Mouse (Mus musculus) forebrain, embryonic 12.5 days (tissue): ENCODE data around the gene Tmtc2. TPM values are rescaled to one million over a fixed set of nuclear protein-coding genes. Genes with fewer than 3 reads are reported as not detected.

Experiments used
- ATAC-seq: fragments of 200-750 bp; cut with Nextera tagmentation; 2 replicates; pipeline ENCODE4 v1.8.0; 2017; ENCODE audit warnings: moderate TSS enrichment; ENCODE audit not compliant: low FRiP score
- H3K27ac ChIP-seq: fragments of 300-500 bp; sonication (generic); 2 replicates; pipeline ENCODE4 v1.5.1; 2016; ENCODE audit warnings: mild to moderate bottlenecking
- H3K27me3 ChIP-seq: fragments of 300-500 bp; sonication (generic); 2 replicates; pipeline ENCODE4 v1.6.1; 2016; ENCODE audit warnings: mild to moderate bottlenecking
- H3K36me3 ChIP-seq: fragments of 300-500 bp; sonication (generic); replicated peaks from 2 replicates; pipeline ENCODE4 v1.6.1; 2016; ENCODE audit warnings: mild to moderate bottlenecking
- H3K4me1 ChIP-seq: fragments of 300-500 bp; sonication (generic); 2 replicates; pipeline ENCODE4 v1.6.1; 2016
- H3K4me2 ChIP-seq: fragments of 300-500 bp; sonication (generic); 2 replicates; pipeline ENCODE4 v1.6.1; 2016; ENCODE audit warnings: mild to moderate bottlenecking, moderate library complexity
- H3K4me3 ChIP-seq: fragments of 300-500 bp; sonication (generic); replicated peaks from 2 replicates; pipeline ENCODE4 v1.5.1; 2016; ENCODE audit warnings: mild to moderate bottlenecking
- H3K9ac ChIP-seq: fragments of 300-500 bp; sonication (generic); 2 replicates; pipeline ENCODE4 v1.6.1; 2016; ENCODE audit warnings: mild to moderate bottlenecking
- H3K9me3 ChIP-seq: fragments of 300-500 bp; sonication (generic); 2 replicates; pipeline ENCODE4 v1.6.1; 2016
- WGBS: fragments of 180-500 bp; shearing (Covaris S2); methylation state at CpG from one replicate; pipeline ENCODE4 v1.1.7; 2016; 5-methylcytosine and 5-hydroxymethylcytosine counted together
- polyA plus RNA-seq: library from polyadenylated mRNA; unstranded; fragments of >200 nt; fragmentation: Nextera tagmentation; extraction: Ambion mirVana; gene quantifications from 2 replicates; pipeline ENCODE4 v1.2.1, GENCODE M21; 2016

Gene Tmtc2
- polyA plus RNA-seq, 1 experiment from 2014 or later = 9.6 TPM

- H3K4me3 ChIP-seq = no peak overlapping the region
- H3K4me1 ChIP-seq = no peaks in the 10 kb centered on the region
- 94% methylated on average over 2 of the region's 2 CpGs for WGBS
- no peaks in the 10 kb centered on the region for H3K9me3 ChIP-seq
- no peaks in the 10 kb centered on the region for H3K27me3 ChIP-seq
- H3K27ac ChIP-seq = no peak overlapping the region
- no peaks in the 10 kb centered on the region for H3K36me3 ChIP-seq
- no peak for ATAC-seq
- H3K9ac ChIP-seq = no peak overlapping the region
- no peak overlapping the region for H3K4me2 ChIP-seq
Measured at GRCm38 (mm10) chr10:105228623-105229022, 345.6 kb downstream of the Tmtc2 start.

GRCm38 (mm10) chr10:105227631-105228030 lies 346.6 kb downstream of the Tmtc2 start:
- Histone ChIP-seq H3K27me3 (no peaks in the 10 kb centered on the region), H3K36me3 (no peaks in the 10 kb centered on the region), H3K4me1 (no peaks in the 10 kb centered on the region), H3K4me2 (no peak overlapping the region), H3K27ac (no peak overlapping the region), H3K4me3 (no peak overlapping the region), H3K9me3 (no peaks in the 10 kb centered on the region), H3K9ac (no peak overlapping the region)
- no peak for ATAC-seq
- WGBS = 69% methylated on average over 5 of the region's 5 CpGs

GRCm38 (mm10) chr10:105225714-105226113 lies 348.5 kb downstream of the Tmtc2 start:
- Histone ChIP-seq H3K36me3 (no peaks in the 10 kb centered on the region), H3K4me3 (no peak overlapping the region), H3K9me3 (no peaks in the 10 kb centered on the region), H3K4me2 (no peak overlapping the region), H3K27ac (no peak overlapping the region), H3K27me3 (no peaks in the 10 kb centered on the region), H3K9ac (no peak overlapping the region), H3K4me1 (no peaks in the 10 kb centered on the region)
- no peak for ATAC-seq
- WGBS = 88% methylated on average over 6 of the region's 6 CpGs

- Histone ChIP-seq H3K4me1 (no peaks in the 10 kb centered on the region), H3K4me3 (no peak overlapping the region), H3K9ac (no peak overlapping the region), H3K4me2 (no peak overlapping the region), H3K36me3 (no peaks in the 10 kb centered on the region), H3K27me3 (no peaks in the 10 kb centered on the region), H3K9me3 (no peaks in the 10 kb centered on the region), H3K27ac (no peak overlapping the region)
- ATAC-seq = no peak
- WGBS = 93% methylated on average over 5 of the region's 5 CpGs
Measured at GRCm38 (mm10) chr10:105222904-105223303, 351.3 kb downstream of the Tmtc2 start.

GRCm38 (mm10) chr10:105201491-105201890 lies 372.8 kb downstream of the Tmtc2 start:
- H3K27me3 ChIP-seq = no peaks in the 10 kb centered on the region
- no peaks in the 10 kb centered on the region for H3K9me3 ChIP-seq
- H3K4me1 ChIP-seq = peaks cover 10% of the 10 kb centered on the region
- no peaks in the 10 kb centered on the region for H3K36me3 ChIP-seq
- no peak overlapping the region for H3K9ac ChIP-seq
- ATAC-seq = no peak
- H3K4me3 ChIP-seq = no peak overlapping the region
- H3K4me2 ChIP-seq = no peak overlapping the region
- no peak overlapping the region for H3K27ac ChIP-seq
- 89% methylated on average over 10 of the region's 10 CpGs for WGBS

GRCm38 (mm10) chr10:105200678-105201077 lies 373.6 kb downstream of the Tmtc2 start:
- H3K4me1 ChIP-seq = peaks cover 10% of the 10 kb centered on the region
- H3K9me3 ChIP-seq = no peaks in the 10 kb centered on the region
- no peak overlapping the region for H3K4me3 ChIP-seq
- no peaks in the 10 kb centered on the region for H3K27me3 ChIP-seq
- H3K9ac ChIP-seq = no peak overlapping the region
- 84% methylated on average over 2 of the region's 2 CpGs for WGBS
- H3K36me3 ChIP-seq = no peaks in the 10 kb centered on the region
- H3K4me2 ChIP-seq = no peak overlapping the region
- no peak overlapping the region for H3K27ac ChIP-seq
- no peak for ATAC-seq

- ATAC-seq = peak; percentile 79
- Histone ChIP-seq H3K27ac (peak overlapping the region; percentile 31; the same call in 1 of the 2 replicates), H3K27me3 (no peaks in the 10 kb centered on the region), H3K36me3 (no peaks in the 10 kb centered on the region), H3K4me3 (no peak overlapping the region), H3K4me2 (no peak overlapping the region), H3K9me3 (no peaks in the 10 kb centered on the region), H3K9ac (no peak overlapping the region), H3K4me1 (peaks cover 10% of the 10 kb centered on the region)
- 16% methylated on average over 4 of the region's 4 CpGs for WGBS
Measured at GRCm38 (mm10) chr10:105200092-105200491, 374.2 kb downstream of the Tmtc2 start.

- no peak overlapping the region for H3K4me3 ChIP-seq
- no peak overlapping the region for H3K9ac ChIP-seq
- ATAC-seq = no peak
- 53% methylated on average over 5 of the region's 5 CpGs for WGBS
- no peak overlapping the region for H3K4me2 ChIP-seq
- peaks cover 10% of the 10 kb centered on the region for H3K4me1 ChIP-seq
- no peaks in the 10 kb centered on the region for H3K36me3 ChIP-seq
- H3K9me3 ChIP-seq = no peaks in the 10 kb centered on the region
- no peaks in the 10 kb centered on the region for H3K27me3 ChIP-seq
- H3K27ac ChIP-seq = peak overlapping the region; percentile 31; the same call in 1 of the 2 replicates
Measured at GRCm38 (mm10) chr10:105199515-105199914, 374.7 kb downstream of the Tmtc2 start.

GRCm38 (mm10) chr10:105195377-105195776 lies 378.9 kb downstream of the Tmtc2 start:
- Histone ChIP-seq H3K4me2 (no peak overlapping the region), H3K27me3 (no peaks in the 10 kb centered on the region), H3K27ac (no peak overlapping the region), H3K9me3 (no peaks in the 10 kb centered on the region), H3K9ac (no peak overlapping the region), H3K4me1 (peaks cover 9% of the 10 kb centered on the region), H3K4me3 (no peak overlapping the region), H3K36me3 (no peaks in the 10 kb centered on the region)
- 89% methylated on average over 2 of the region's 2 CpGs for WGBS
- no peak for ATAC-seq

GRCm38 (mm10) chr10:105193756-105194460 lies 380.3 kb downstream of the Tmtc2 start:
- H3K4me2 ChIP-seq = no peak overlapping the region
- H3K4me3 ChIP-seq = no peak overlapping the region
- WGBS = 80% methylated on average over 4 of the region's 4 CpGs
- H3K27ac ChIP-seq = no peak overlapping the region
- H3K27me3 ChIP-seq = no peaks in the 10 kb centered on the region
- ATAC-seq = no peak
- no peaks in the 10 kb centered on the region for H3K36me3 ChIP-seq
- 0 out of 2 replicates have a peak, but pooled peaks cover 5% of the 10 kb centered on the region for H3K4me1 ChIP-seq
- no peak overlapping the region for H3K9ac ChIP-seq
- no peaks in the 10 kb centered on the region for H3K9me3 ChIP-seq

- WGBS = 96% methylated on average over 2 of the region's 2 CpGs
Measured at GRCm38 (mm10) chr10:105192071-105192470, 382.2 kb downstream of the Tmtc2 start.

GRCm38 (mm10) chr10:105189746-105190145 lies 384.5 kb downstream of the Tmtc2 start:
- H3K4me3 ChIP-seq = no peak overlapping the region
- H3K9ac ChIP-seq = no peak overlapping the region
- no peaks in the 10 kb centered on the region for H3K27me3 ChIP-seq
- 0 out of 2 replicates have a peak, but pooled peaks cover 5% of the 10 kb centered on the region for H3K4me1 ChIP-seq
- WGBS = 50% methylated on average over 4 of the region's 4 CpGs
- no peak overlapping the region for H3K4me2 ChIP-seq
- H3K9me3 ChIP-seq = no peaks in the 10 kb centered on the region
- no peak overlapping the region for H3K27ac ChIP-seq
- no peak for ATAC-seq
- H3K36me3 ChIP-seq = no peaks in the 10 kb centered on the region

More at GRCm38 (mm10) chr10:105192071-105192470, 382.2 kb downstream of the Tmtc2 start:
- no peak for ATAC-seq
- Histone ChIP-seq H3K27ac (no peak overlapping the region), H3K36me3 (no peaks in the 10 kb centered on the region), H3K27me3 (no peaks in the 10 kb centered on the region), H3K4me1 (0 out of 2 replicates have a peak, but pooled peaks cover 5% of the 10 kb centered on the region), H3K4me3 (no peak overlapping the region), H3K9ac (no peak overlapping the region), H3K4me2 (no peak overlapping the region), H3K9me3 (no peaks in the 10 kb centered on the region)

GRCm38 (mm10) chr10:105186636-105187035 lies 387.6 kb downstream of the Tmtc2 start:
- 92% methylated on average over 5 of the region's 5 CpGs for WGBS
- no peak overlapping the region for H3K4me2 ChIP-seq
- no peaks in the 10 kb centered on the region for H3K27me3 ChIP-seq
- no peak overlapping the region for H3K27ac ChIP-seq
- no peak overlapping the region for H3K4me3 ChIP-seq
- H3K36me3 ChIP-seq = no peaks in the 10 kb centered on the region
- no peaks in the 10 kb centered on the region for H3K9me3 ChIP-seq
- H3K9ac ChIP-seq = no peak overlapping the region
- H3K4me1 ChIP-seq = 0 out of 2 replicates have a peak, but pooled peaks cover 5% of the 10 kb centered on the region
- ATAC-seq = no peak
